Mouse (Mus musculus) left cerebral cortex, adult 9 months (tissue): ENCODE data around the gene Slpi.

Experiments used
- DNase-seq, 2 experiments: peaks; one replicate each; pipeline ENCODE4 v3.0.0; 2022; ENCODE audit warnings: low spot score in 2 of 2

The Slpi gene

GRCm38 (mm10) chr2:164421306-164421705 is 32.4 kb upstream of the Slpi start:
- DNase-seq, result no peak

GRCm38 (mm10) chr2:164419489-164419888 is 30.6 kb upstream of the Slpi start:
- no peak for DNase-seq

- DNase-seq, result no peak
Measured at GRCm38 (mm10) chr2:164418308-164418875, 29.5 kb upstream of the Slpi start.

GRCm38 (mm10) chr2:164417198-164417597 is 28.3 kb upstream of the Slpi start:
- DNase-seq, result no peak

- DNase-seq, result no peak
Measured at GRCm38 (mm10) chr2:164414581-164414980, 25.7 kb upstream of the Slpi start.

- DNase-seq, result no peak
Measured at GRCm38 (mm10) chr2:164414167-164414566, 25.3 kb upstream of the Slpi start.

- peak in 1 of 2 experiments; percentile 53 for DNase-seq
Measured at GRCm38 (mm10) chr2:164407708-164408107, 18.8 kb upstream of the Slpi start.

- DNase-seq, result no peak
Measured at GRCm38 (mm10) chr2:164405519-164405918, 16.6 kb upstream of the Slpi start.

- no peak for DNase-seq
Measured at GRCm38 (mm10) chr2:164405060-164405459, 16.2 kb upstream of the Slpi start, which contains the start of gene Matn4. Gene Matn4, minus strand, starts transcription at chr2:164405160.

GRCm38 (mm10) chr2:164404082-164404990 is 15.4 kb upstream of the Slpi start:
- DNase-seq, result no peak

GRCm38 (mm10) chr2:164403396-164404081 is 14.6 kb upstream of the Slpi start:
- no peak for DNase-seq

- DNase-seq, result peak in 1 of 2 experiments; percentile 69
Measured at GRCm38 (mm10) chr2:164402906-164403305, 14.0 kb upstream of the Slpi start, which contains the start of gene Rbpjl. Gene Rbpjl, plus strand, starts transcription at chr2:164403141.

- DNase-seq, result no peak
Measured at GRCm38 (mm10) chr2:164396911-164397310, 8.0 kb upstream of the Slpi start.

- no peak for DNase-seq
Measured at GRCm38 (mm10) chr2:164396076-164396475, 7.2 kb upstream of the Slpi start.

- no peak for DNase-seq
Measured at GRCm38 (mm10) chr2:164393126-164393525, 4.2 kb upstream of the Slpi start.

- DNase-seq, result peak in 1 of 2 experiments; percentile 87
Measured at GRCm38 (mm10) chr2:164389499-164389898, 604 bp upstream of the Slpi start.

GRCm38 (mm10) chr2:164386953-164387352 is 1.9 kb downstream of the Slpi start:
- peak in 1 of 2 experiments; percentile 75 for DNase-seq

GRCm38 (mm10) chr2:164385927-164386763 is 2.8 kb downstream of the Slpi start:
- DNase-seq, result peak in 1 of 2 experiments; percentile 49

- no peak for DNase-seq
Measured at GRCm38 (mm10) chr2:164383656-164384399, 5.1 kb downstream of the Slpi start.

- DNase-seq, result no peak
Measured at GRCm38 (mm10) chr2:164382971-164383370, 5.9 kb downstream of the Slpi start.

- no peak for DNase-seq
Measured at GRCm38 (mm10) chr2:164381726-164382125, 7.2 kb downstream of the Slpi start.
